Mouse (Mus musculus): ENCODE data around the gene Txnip.

DNA sequence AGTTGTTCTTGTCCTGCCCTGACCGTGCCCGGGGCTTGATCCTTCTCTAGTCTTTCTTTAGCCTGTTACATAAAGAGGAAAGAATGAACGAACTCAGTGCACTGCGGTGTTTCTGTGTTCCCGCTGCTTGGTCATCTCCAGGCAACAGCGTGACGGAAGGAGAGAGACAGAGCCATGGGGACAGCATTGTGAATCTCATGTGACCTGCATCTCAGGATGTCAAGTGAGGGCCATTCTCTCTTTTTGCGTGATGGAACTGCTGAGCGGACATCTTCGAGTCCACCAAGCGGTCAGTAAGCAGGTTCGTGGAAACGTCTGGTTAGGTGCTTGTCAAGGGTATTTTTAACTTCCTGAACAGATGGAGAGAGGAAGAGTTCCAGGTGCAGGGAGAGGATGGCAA lies 11.7 kb downstream of the Txnip start:
- TF ChIP-seq POLR2A (IDR thresholded peaks at IDR 0.05; ENCODE audit: insufficient read depth, low read depth, low read length) (no peak), CTCF (IDR thresholded peaks at IDR 0.05; ENCODE audit: insufficient read depth, low read depth, low read length) (no peak)
